13 mouse cellular contexts compared by ENCODE assay signal in the genomic region with DNA sequence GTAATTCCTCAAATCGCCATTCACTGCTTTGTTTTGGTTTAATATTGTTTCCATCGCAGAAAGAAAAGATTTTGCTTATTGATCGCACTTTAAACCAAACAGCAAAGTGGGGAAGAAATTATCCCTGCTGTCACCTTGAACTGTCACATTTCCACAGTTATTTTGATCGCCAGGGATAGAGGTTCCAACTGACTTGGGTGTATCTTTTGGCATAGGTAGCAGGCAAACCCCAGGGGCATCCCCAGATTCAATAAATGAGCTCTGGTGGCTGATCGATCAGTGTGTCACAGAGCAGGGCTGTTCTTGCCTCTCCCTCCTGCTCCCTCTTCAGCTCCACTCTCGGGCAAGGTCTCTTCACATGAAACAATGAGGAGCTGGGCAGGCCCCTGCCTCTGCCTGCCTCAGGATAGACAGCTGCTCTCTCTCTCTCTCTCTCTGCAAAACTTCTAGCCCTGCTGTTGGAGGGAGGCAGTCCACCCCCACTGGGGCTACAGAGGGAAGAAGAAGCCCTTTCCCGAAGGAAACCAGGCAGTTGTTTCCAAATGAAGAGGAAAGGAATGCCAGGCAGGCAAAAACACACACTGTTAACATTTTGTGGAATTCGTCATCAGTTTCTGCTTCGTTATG. TPM values are rescaled to one million over a fixed set of nuclear protein-coding genes. Genes with fewer than 3 reads are reported as not detected.
DNase-seq lines count a peak whose midpoint lies in the region; ATAC-seq and TF ChIP-seq lines count a peak whose summit lies in the region.
"Had no signal": no experiment of that assay in that cellular context is flagged by ENCODE, and none has a peak within 500 bp of the region (broad histone marks: within the 10 kb centered on the region; RNA-seq: fewer than 3 reads in every experiment).

No protein-coding gene starts in this region.

- 31% methylated on average over 9 of the region's 9 CpGs for WGBS in embryonic facial prominence, embryonic 11.5 days
- WGBS in hindbrain, embryonic 14.5 days, result 15% methylated on average over 9 of the region's 9 CpGs
- WGBS in midbrain, postnatal 0 days, result 18% methylated on average over 9 of the region's 9 CpGs

- H3K9ac ChIP-seq in embryonic facial prominence, embryonic 11.5 days (replicated peaks; ENCODE audit: low read length), result no peak overlapping the region; the same call in 1 of the 2 replicates
- H3K9ac ChIP-seq in hindbrain, embryonic 14.5 days, result no peak overlapping the region; the same call in 1 of the 2 replicates
- H3K9ac ChIP-seq in midbrain, postnatal 0 days (replicated peaks; ENCODE audit: low read length, poor library complexity, severe bottlenecking), result 0 out of 2 replicates have a peak overlapping the region, but pooled peaks have one; percentile 36
- H3K9ac ChIP-seq: liver, embryonic 13.5 days had no signal

- TF ChIP-seq CTCF in brain, embryonic 14.5 days (IDR thresholded peaks at IDR 0.05; ENCODE audit: borderline replicate concordance, extremely low read depth, insufficient read depth, insufficient read length), result no peak
- TF ChIP-seq CTCF in midbrain, postnatal 0 days (IDR thresholded peaks at IDR 0.05), result no peak

- no peak overlapping the region for H3K4me3 ChIP-seq in embryonic facial prominence, embryonic 11.5 days (ENCODE audit: low read depth, low read length)
- no peak overlapping the region for H3K4me3 ChIP-seq in hindbrain, embryonic 14.5 days (replicated peaks; ENCODE audit: low read length)
- H3K4me3 ChIP-seq in midbrain, postnatal 0 days (ENCODE audit: low read depth, low read length), result no peak overlapping the region
- H3K4me3 ChIP-seq: liver, embryonic 13.5 days had no signal

- H3K27ac ChIP-seq in embryonic facial prominence, embryonic 11.5 days (replicated peaks; ENCODE audit: low read depth, low read length), result peak overlapping the region; percentile 53; the same call in 1 of the 2 replicates
- H3K27ac ChIP-seq in hindbrain, embryonic 14.5 days, result peak overlapping the region; percentile 76
- peak overlapping the region; percentile 68 for H3K27ac ChIP-seq in midbrain, postnatal 0 days (ENCODE audit: low read depth, low read length)
- H3K27ac ChIP-seq: liver, embryonic 13.5 days; stomach, postnatal 0 days had no signal

- H3K27me3 ChIP-seq in embryonic facial prominence, embryonic 11.5 days (ENCODE audit: control insufficient read depth, insufficient read depth, low read length), result no peaks in the 10 kb centered on the region
- H3K27me3 ChIP-seq in hindbrain, embryonic 14.5 days (ENCODE audit: control insufficient read depth, insufficient read depth, low read length), result no peaks in the 10 kb centered on the region
- no peaks in the 10 kb centered on the region for H3K27me3 ChIP-seq in midbrain, postnatal 0 days (ENCODE audit: insufficient read depth, low read length)

- no peaks in the 10 kb centered on the region; the same call in 1 of the 2 replicates for H3K4me1 ChIP-seq in embryonic facial prominence, embryonic 11.5 days (ENCODE audit: control insufficient read depth, insufficient read depth, low read length)
- H3K4me1 ChIP-seq in hindbrain, embryonic 14.5 days (replicated peaks; ENCODE audit: control insufficient read depth, insufficient read depth, low read length), result peaks cover 60% of the 10 kb centered on the region
- peaks cover 51% of the 10 kb centered on the region for H3K4me1 ChIP-seq in midbrain, postnatal 0 days (ENCODE audit: insufficient read depth, low read length)
- H3K4me1 ChIP-seq: liver, embryonic 13.5 days had no signal

- peak; percentile 80 for DNase-seq in brain, embryonic 14.5 days (ENCODE audit: low read depth)
- DNase-seq in embryonic facial prominence, embryonic 11.5 days (ENCODE audit: low spot score), result no peak
- no peak for DNase-seq in hindbrain, embryonic 14.5 days (ENCODE audit: low spot score)
- no peak for DNase-seq in midbrain, postnatal 0 days (ENCODE audit: low spot score)
- no peak for DNase-seq in kidney, adult 11 months
- no peak for DNase-seq in yolk sac, embryonic 10.5 days (ENCODE audit: low spot score)
- no peak for DNase-seq in kidney, postnatal 10 days
- DNase-seq: liver, embryonic 13.5 days had no signal

- no peaks in the 10 kb centered on the region for H3K36me3 ChIP-seq in embryonic facial prominence, embryonic 11.5 days (replicated peaks; ENCODE audit: control insufficient read depth, insufficient read depth, low read depth, low read length)
- H3K36me3 ChIP-seq in hindbrain, embryonic 14.5 days (replicated peaks; ENCODE audit: control insufficient read depth, insufficient read depth), result no peaks in the 10 kb centered on the region
- H3K36me3 ChIP-seq in midbrain, postnatal 0 days (ENCODE audit: insufficient read depth, low read length), result no peaks in the 10 kb centered on the region
- H3K36me3 ChIP-seq: liver, embryonic 13.5 days had no signal

- TF ChIP-seq POLR2A in brain, embryonic 14.5 days (IDR thresholded peaks at IDR 0.05; ENCODE audit: borderline replicate concordance, extremely low read depth, insufficient read depth, insufficient read length, poor library complexity, severe bottlenecking), result no peak

- H3K9me3 ChIP-seq in embryonic facial prominence, embryonic 11.5 days (replicated peaks; ENCODE audit: control insufficient read depth, low read length), result no peaks in the 10 kb centered on the region
- no peaks in the 10 kb centered on the region for H3K9me3 ChIP-seq in hindbrain, embryonic 14.5 days (ENCODE audit: control insufficient read depth, low read length)
- no peaks in the 10 kb centered on the region for H3K9me3 ChIP-seq in midbrain, postnatal 0 days (ENCODE audit: low read length)
- H3K9me3 ChIP-seq: liver, embryonic 13.5 days had no signal

- 0 out of 2 replicates have a peak, but pooled peaks have one; percentile 45 for ATAC-seq in embryonic facial prominence, embryonic 11.5 days (replicated peaks; ENCODE audit: insufficient number of reproducible peaks, low FRiP score, low TSS enrichment, low read depth)
- no peak for ATAC-seq in hindbrain, embryonic 14.5 days (ENCODE audit: low FRiP score)
- no peak for ATAC-seq in midbrain, postnatal 0 days (ENCODE audit: low FRiP score)

- no peak overlapping the region for H3K4me2 ChIP-seq in embryonic facial prominence, embryonic 11.5 days (ENCODE audit: low read depth, low read length)
- H3K4me2 ChIP-seq in hindbrain, embryonic 14.5 days (replicated peaks), result 0 out of 2 replicates have a peak overlapping the region, but pooled peaks have one; percentile 0
- H3K4me2 ChIP-seq in midbrain, postnatal 0 days (ENCODE audit: low read depth, low read length, poor library complexity, severe bottlenecking), result no peak overlapping the region
- H3K4me2 ChIP-seq: liver, embryonic 13.5 days had no signal

RNA-seq across cellular contexts. Expression of a gene that starts 25.8 kb away (rescaled TPM):
- polyA plus RNA-seq in brain, embryonic 14.5 days (2012; rRNA removed), result 4.0 and 7.5 TPM in 2 replicates
- polyA plus RNA-seq in embryonic facial prominence, embryonic 11.5 days (2014; fragmentation: Nextera tagmentation; extraction: Ambion mirVana), result 1.5 and 1.6 TPM in 2 replicates
- 3.6 and 4.1 TPM in 2 replicates for polyA plus RNA-seq in hindbrain, embryonic 14.5 days (2014; fragmentation: Nextera tagmentation; extraction: Ambion mirVana)
- 31.3 and 36.5 TPM in 2 replicates for total RNA-seq in midbrain, postnatal 0 days (2014; rRNA removed)
- polyA plus RNA-seq in midbrain, postnatal 0 days (2015; fragmentation: Nextera tagmentation; extraction: Ambion mirVana), result 5.7 and 7.1 TPM in 2 replicates
- total RNA-seq: granulocyte monocyte progenitor cell, adult 5-6 weeks; megakaryocyte-erythroid progenitor cell, adult 5-6 weeks had no signal

RNA-seq across cellular contexts. Expression of a gene that starts 41.1 kb away (rescaled TPM):
- polyA plus RNA-seq in brain, embryonic 14.5 days (2012; rRNA removed), result 0.05 and 0.08 TPM in 2 replicates
- polyA plus RNA-seq in embryonic facial prominence, embryonic 11.5 days (2014; fragmentation: Nextera tagmentation; extraction: Ambion mirVana), result not detected in 2 replicates
- 0.20 TPM in 1 of 2 replicates, not detected in the other for polyA plus RNA-seq in hindbrain, embryonic 14.5 days (2014; fragmentation: Nextera tagmentation; extraction: Ambion mirVana)
- total RNA-seq in midbrain, postnatal 0 days (2014; rRNA removed), result 0.22 and 1.2 TPM in 2 replicates
- polyA plus RNA-seq in midbrain, postnatal 0 days (2015; fragmentation: Nextera tagmentation; extraction: Ambion mirVana), result 0.25 and 0.48 TPM in 2 replicates
- total RNA-seq: granulocyte monocyte progenitor cell, adult 5-6 weeks; layer of hippocampus, postnatal 14 days; megakaryocyte-erythroid progenitor cell, adult 5-6 weeks had no signal
- polyA plus RNA-seq: intestine, embryonic 14.5 days; liver, embryonic 13.5 days; stomach, postnatal 0 days had no signal
